Mouse (Mus musculus) spleen, postnatal 10 days (tissue): ENCODE results near the gene Map3k4.

ENCODE experiments used
- DNase-seq, 2 experiments: peaks; one replicate each; pipeline ENCODE4 v3.0.0; 2021 to 2022; ENCODE audit warnings: low spot score in 2 of 2

The Map3k4 gene

DNA sequence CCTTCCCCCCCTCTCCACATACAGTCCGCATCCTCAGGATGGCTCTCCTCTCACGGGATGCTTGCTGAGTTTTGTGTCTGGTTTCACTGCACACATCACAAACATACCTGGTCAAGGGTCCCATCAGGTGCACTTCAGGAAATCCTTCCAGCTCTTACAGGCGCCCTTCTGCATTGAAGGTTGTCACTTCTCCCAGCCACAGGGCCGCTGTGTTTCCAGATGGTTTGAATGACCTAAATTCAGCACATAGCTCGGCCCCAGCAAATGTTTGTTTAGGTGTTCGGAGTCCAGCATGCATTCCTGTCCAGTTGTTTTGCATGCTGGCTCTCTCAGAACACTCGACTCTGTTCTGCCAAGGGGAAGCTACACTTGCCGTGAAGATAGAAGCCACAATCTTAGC is 134.3 kb downstream of the Map3k4 start:
- DNase-seq: no peak

GRCm38 (mm10) chr17:12182702-12183485 is 135.7 kb downstream of the Map3k4 start:
- DNase-seq: no peak

DNA sequence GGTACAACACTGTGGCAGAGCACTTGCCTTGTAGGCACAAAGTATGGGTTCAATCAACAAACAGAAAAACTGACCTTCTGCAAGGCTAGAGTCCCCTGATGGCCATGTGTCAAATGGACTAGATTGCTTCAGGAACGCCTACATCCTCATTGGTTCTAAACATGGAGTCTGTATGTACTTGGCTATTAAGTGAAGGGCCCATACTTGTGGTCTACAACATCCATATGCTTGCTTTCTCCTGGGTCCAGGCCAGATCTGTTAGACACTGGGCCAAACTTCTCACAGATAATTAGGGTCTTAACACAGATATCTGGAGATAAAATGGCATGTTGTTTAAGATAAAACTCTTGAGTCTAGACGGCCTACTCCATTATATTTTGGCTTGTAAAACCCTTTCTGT is 138.8 kb downstream of the Map3k4 start:
- DNase-seq: no peak

DNA sequence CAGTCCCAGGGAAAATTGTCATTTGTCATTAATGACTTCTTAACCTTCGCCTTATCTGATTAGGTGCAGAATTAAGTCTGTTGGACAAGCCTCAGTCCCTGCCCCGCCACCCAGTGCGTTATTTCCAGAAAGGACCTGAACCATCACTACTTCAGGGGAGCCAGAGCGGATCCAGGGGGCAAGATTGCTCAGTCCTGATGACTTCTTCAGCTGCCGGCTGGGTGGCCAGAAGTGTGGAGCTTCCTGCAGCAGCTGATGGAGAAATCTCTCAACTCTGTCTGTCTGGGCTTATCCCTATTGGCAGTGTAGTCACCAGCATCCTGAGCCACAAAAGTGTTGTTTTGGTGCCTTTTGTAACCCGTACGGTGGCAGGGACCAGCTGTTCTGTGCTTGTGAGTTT is 139.3 kb downstream of the Map3k4 start:
- no peak for DNase-seq
